Mouse (Mus musculus): ENCODE measurements around the gene Mrgbp. TPM values are rescaled to one million over a fixed set of nuclear protein-coding genes. Genes with fewer than 3 reads are reported as not detected.

Gene Mrgbp
- total and polyA plus RNA-seq, 3 experiments: 44.9 to 54.5 TPM; not detected in 1

DNA sequence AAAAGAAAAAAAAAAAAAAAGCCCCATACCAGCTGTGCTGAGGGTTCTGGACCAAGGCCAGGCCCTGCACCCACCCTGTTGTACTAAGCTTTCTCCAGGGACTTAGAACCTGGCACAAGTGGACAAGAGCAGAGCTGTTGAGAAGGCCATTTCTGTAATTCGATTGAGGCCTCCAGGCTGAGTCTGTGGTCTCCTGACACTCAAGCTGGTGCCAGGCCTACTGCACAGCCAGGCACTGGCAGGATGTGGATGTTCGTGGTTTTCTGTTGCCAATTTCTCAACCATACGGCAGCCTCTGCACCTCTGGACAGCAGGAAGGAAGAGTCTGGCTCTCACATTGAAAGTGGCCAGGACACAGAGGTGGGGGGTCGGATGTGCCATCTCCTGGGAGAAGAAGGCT lies 47.9 kb upstream of the Mrgbp start:
- Histone ChIP-seq H3K79me2 (ENCODE audit: control insufficient read depth, insufficient read depth, low read length, poor library complexity) (no peaks in the 10 kb centered on the region), H3K36me3 (ENCODE audit: control insufficient read depth in 1 of 2, insufficient read depth in 2 of 2, low read length in 2 of 2) (no peaks in the 10 kb centered on the region), H3K9ac (ENCODE audit: control insufficient read depth, low read depth, low read length, poor library complexity, severe bottlenecking) (no peak overlapping the region), H3K4me3 (ENCODE audit: control insufficient read depth in 1 of 2, insufficient read depth in 1 of 2, low read depth in 2 of 2, low read length in 2 of 2) (no peak overlapping the region), H3K27ac (ENCODE audit: control insufficient read depth, low read depth, low read length) (no peak overlapping the region), H3K4me1 (ENCODE audit: control insufficient read depth in 1 of 2, insufficient read depth in 2 of 2, low read length in 2 of 2) (no peaks in the 10 kb centered on the region), H3K27me3 (ENCODE audit: control insufficient read depth in 1 of 2, insufficient read depth in 2 of 2, low read length in 2 of 2) (peaks cover 0 to 4% of the 10 kb centered on the region in 2 experiments; a peak in 3 of 4 replicates), H3K9me3 (replicated peaks; ENCODE audit: insufficient read depth, low read length) (no peaks in the 10 kb centered on the region)
- no peak for DNase-seq (ENCODE audit: low read depth, low spot score)
- no peak for TF ChIP-seq NRF1 (IDR thresholded peaks at IDR 0.05; ENCODE audit: insufficient read depth, low read depth, low read length, poor library complexity, severe bottlenecking)
- TF ChIP-seq CTCF (IDR thresholded peaks at IDR 0.05 in 2 of 3, conservative IDR thresholded peaks at IDR 0.05 in 1 of 3; ENCODE audit: control insufficient read depth in 1 of 3, insufficient read depth in 1 of 3, low read depth in 2 of 3, low read length in 3 of 3, poor library complexity in 1 of 3, severe bottlenecking in 1 of 3): no peak
- TF ChIP-seq NELFE (IDR thresholded peaks at IDR 0.05; ENCODE audit: low read depth, low read length): no peak
- no peak for TF ChIP-seq ZC3H11A (IDR thresholded peaks at IDR 0.05; ENCODE audit: low read depth, low read length)
- TF ChIP-seq TCF12 (IDR thresholded peaks at IDR 0.05; ENCODE audit: low read depth, low read length): no peak
- TF ChIP-seq MAX (IDR thresholded peaks at IDR 0.05; ENCODE audit: low read length): no peak
- no peak for TF ChIP-seq MXI1 (IDR thresholded peaks at IDR 0.05; ENCODE audit: low read depth, low read length)
- no peak for TF ChIP-seq UBTF (IDR thresholded peaks at IDR 0.05; ENCODE audit: borderline replicate concordance, insufficient read depth, low read depth, low read length)
- TF ChIP-seq USF2 (IDR thresholded peaks at IDR 0.05; ENCODE audit: borderline replicate concordance in 1 of 2, insufficient read depth in 1 of 2, low read depth in 1 of 2, low read length in 2 of 2): no peak
- no peak for TF ChIP-seq POLR2AphosphoS5 (IDR thresholded peaks at IDR 0.05; ENCODE audit: borderline replicate concordance, low read depth, low read length)
- no peak for TF ChIP-seq SIN3A (IDR thresholded peaks at IDR 0.05; ENCODE audit: low read length)
- no peak for TF ChIP-seq MYB (IDR thresholded peaks at IDR 0.05; ENCODE audit: low read depth, low read length)
- no peak for TF ChIP-seq MAZ (IDR thresholded peaks at IDR 0.05; ENCODE audit: low read depth, low read length)
- no peak for TF ChIP-seq EP300 (IDR thresholded peaks at IDR 0.05; ENCODE audit: low read depth in 1 of 2, low read length in 2 of 2)
- TF ChIP-seq RAD21 (IDR thresholded peaks at IDR 0.05; ENCODE audit: low read depth, low read length): no peak

DNA sequence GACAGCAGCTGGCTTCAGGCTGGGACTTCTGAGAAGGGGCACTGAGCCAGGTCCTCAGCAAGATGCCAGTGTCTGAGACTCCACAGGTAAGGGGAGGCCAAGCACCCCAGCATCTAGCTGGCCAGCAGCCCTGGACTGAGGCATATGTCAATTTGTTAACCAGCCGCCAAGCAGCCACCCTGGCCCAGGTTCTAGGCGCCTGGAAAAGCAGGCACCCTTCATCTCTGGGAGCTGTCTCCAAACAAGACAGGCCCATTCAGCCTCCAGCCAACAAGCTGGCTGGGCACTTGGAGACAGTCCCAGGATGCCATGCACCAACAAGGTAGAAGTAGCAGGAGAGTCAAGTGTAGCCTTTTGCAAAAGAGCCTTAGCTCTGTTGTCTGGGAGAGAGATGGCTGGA lies 37.4 kb upstream of the Mrgbp start:
- no peak for DNase-seq (ENCODE audit: low read depth, low spot score)
- Histone ChIP-seq H3K79me2 (ENCODE audit: control insufficient read depth, insufficient read depth, low read length, poor library complexity) (no peaks in the 10 kb centered on the region), H3K9me3 (replicated peaks; ENCODE audit: insufficient read depth, low read length) (no peaks in the 10 kb centered on the region), H3K27ac (ENCODE audit: control insufficient read depth, low read depth, low read length) (no peak overlapping the region), H3K4me1 (ENCODE audit: control insufficient read depth in 1 of 2, insufficient read depth in 2 of 2, low read length in 2 of 2) (no peaks in the 10 kb centered on the region), H3K27me3 (ENCODE audit: control insufficient read depth in 1 of 2, insufficient read depth in 2 of 2, low read length in 2 of 2) (peaks cover 0 to 11% of the 10 kb centered on the region in 2 experiments; a peak in 2 of 4 replicates), H3K36me3 (ENCODE audit: control insufficient read depth in 1 of 2, insufficient read depth in 2 of 2, low read length in 2 of 2) (no peaks in the 10 kb centered on the region), H3K4me3 (ENCODE audit: control insufficient read depth in 1 of 2, insufficient read depth in 1 of 2, low read depth in 2 of 2, low read length in 2 of 2) (no peak overlapping the region), H3K9ac (ENCODE audit: control insufficient read depth, low read depth, low read length, poor library complexity, severe bottlenecking) (no peak overlapping the region)
- TF ChIP-seq JUND (IDR thresholded peaks at IDR 0.05; ENCODE audit: low read depth, low read length): no peak
- no peak for TF ChIP-seq ZC3H11A (IDR thresholded peaks at IDR 0.05; ENCODE audit: low read depth, low read length)
